Mouse (Mus musculus): Measurements from ENCODE around the gene Nucks1.

Nucks1 gene

GRCm38 (mm10) chr1:131922100-131922499, 11.8 kb downstream of the Nucks1 start:
- DNase-seq: no peak

GRCm38 (mm10) chr1:131933471-131933870, 23.1 kb downstream of the Nucks1 start:
- no peak for DNase-seq

- DNase-seq: peak; percentile 82 to 85
Measured at GRCm38 (mm10) chr1:131937659-131938305, 27.4 kb downstream of the Nucks1 start.

- DNase-seq: no peak
Measured at GRCm38 (mm10) chr1:131938811-131939210, 28.5 kb downstream of the Nucks1 start.

- DNase-seq: no peak
Measured at GRCm38 (mm10) chr1:131940711-131941244, 30.4 kb downstream of the Nucks1 start.

- DNase-seq: no peak
Measured at GRCm38 (mm10) chr1:131941501-131941900, 31.2 kb downstream of the Nucks1 start.

- DNase-seq: no peak
Measured at GRCm38 (mm10) chr1:131942621-131943590, 32.6 kb downstream of the Nucks1 start.

GRCm38 (mm10) chr1:131945674-131946440, 35.5 kb downstream of the Nucks1 start:
- no peak for DNase-seq

- DNase-seq: no peak
Measured at GRCm38 (mm10) chr1:131946462-131947215, 36.3 kb downstream of the Nucks1 start.

- no peak for DNase-seq
Measured at GRCm38 (mm10) chr1:131947997-131948525, 37.7 kb downstream of the Nucks1 start.

GRCm38 (mm10) chr1:131954242-131954865, 44.0 kb downstream of the Nucks1 start:
- DNase-seq: no peak

- no peak for DNase-seq
Measured at GRCm38 (mm10) chr1:131955131-131955757, 44.9 kb downstream of the Nucks1 start.

GRCm38 (mm10) chr1:131957416-131957815, 47.1 kb downstream of the Nucks1 start:
- DNase-seq: no peak

- no peak for DNase-seq
Measured at GRCm38 (mm10) chr1:131961004-131961403, 50.7 kb downstream of the Nucks1 start.

GRCm38 (mm10) chr1:131962606-131963084, 52.3 kb downstream of the Nucks1 start, which contains the start of gene Slc45a3:
Gene Slc45a3 (plus strand): TSS chr1:131962967.
- no peak for DNase-seq

- DNase-seq: no peak
Measured at GRCm38 (mm10) chr1:131963085-131963951, 53.0 kb downstream of the Nucks1 start.

GRCm38 (mm10) chr1:131964100-131964499, 53.8 kb downstream of the Nucks1 start:
- DNase-seq: no peak

- DNase-seq: no peak
Measured at GRCm38 (mm10) chr1:131964580-131964979, 54.2 kb downstream of the Nucks1 start.

- DNase-seq: no peak
Measured at GRCm38 (mm10) chr1:131965818-131966217, 55.5 kb downstream of the Nucks1 start.

Measured in cerebellum, postnatal 14 days (tissue).